Mouse (Mus musculus) left cerebral cortex, postnatal 10 days (tissue): ENCODE data around the gene Gm20388. TPM values are rescaled to one million over a fixed set of nuclear protein-coding genes. Genes with fewer than 3 reads are reported as not detected.

Experiments
- DNase-seq, 2 experiments: peaks; one replicate each; pipeline ENCODE4 v3.0.0; 2021 to 2022; ENCODE audit warnings: low spot score in 2 of 2, mixed read lengths in 1 of 2; ENCODE audit errors: extremely low spot score in 1 of 2
- intact Hi-C: fragments of 180-260 bp; cut with DNase I; formaldehyde crosslinking; loops from one replicate; pipeline ENCODE4 v1.15.1; 2025
- total RNA-seq, 2 experiments: library from RNA; stranded (reverse); gene quantifications; 2 replicates each; pipeline ENCODE4 v1.2.3; 2021

Gene Gm20388
- total RNA-seq, 2 experiments from 2014 or later: 4.4 to 9.0 TPM

DNA sequence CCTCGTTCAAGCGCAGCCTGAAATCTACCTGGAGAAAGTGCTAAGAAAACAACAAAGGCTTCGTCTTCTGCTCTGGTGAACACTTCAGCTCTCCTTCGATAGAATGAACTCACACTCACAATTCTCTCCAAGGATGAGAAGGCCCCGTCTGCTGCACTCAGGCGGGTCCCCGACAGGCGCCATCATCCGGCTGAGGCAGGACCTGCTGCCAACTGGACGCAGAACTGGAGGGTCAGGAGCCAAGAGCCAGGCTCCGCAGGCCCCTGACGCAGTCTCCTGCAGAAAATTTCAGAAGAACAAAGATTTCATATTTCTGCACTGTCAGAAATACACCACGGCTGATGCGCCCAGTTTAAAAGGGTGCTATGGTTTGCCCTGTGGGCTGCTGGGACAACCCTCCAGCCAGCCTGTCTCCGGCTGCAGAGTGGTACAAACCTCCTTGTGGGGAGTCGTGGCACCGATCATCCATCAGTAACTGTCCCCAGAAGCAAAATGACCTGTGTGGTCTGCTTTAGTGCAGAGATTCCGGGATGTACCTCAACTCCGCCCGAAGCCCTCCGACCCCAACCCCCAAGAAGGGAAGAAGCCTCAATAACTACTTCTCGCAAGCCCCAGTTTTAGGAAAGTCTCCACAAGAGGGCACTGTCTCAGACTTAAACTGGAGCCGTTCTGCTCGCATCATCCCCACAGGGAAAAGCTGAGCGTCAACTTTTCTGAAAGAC is 3732.8 kb downstream of the Gm20388 start:
- intact Hi-C loops: no loop called here
- DNase-seq: peak; percentile 59 to 62

- DNase-seq: no peak
- intact Hi-C loops: no loop called here
Measured at GRCm38 (mm10) chr8:123645229-123645628, 3734.6 kb downstream of the Gm20388 start.

DNA sequence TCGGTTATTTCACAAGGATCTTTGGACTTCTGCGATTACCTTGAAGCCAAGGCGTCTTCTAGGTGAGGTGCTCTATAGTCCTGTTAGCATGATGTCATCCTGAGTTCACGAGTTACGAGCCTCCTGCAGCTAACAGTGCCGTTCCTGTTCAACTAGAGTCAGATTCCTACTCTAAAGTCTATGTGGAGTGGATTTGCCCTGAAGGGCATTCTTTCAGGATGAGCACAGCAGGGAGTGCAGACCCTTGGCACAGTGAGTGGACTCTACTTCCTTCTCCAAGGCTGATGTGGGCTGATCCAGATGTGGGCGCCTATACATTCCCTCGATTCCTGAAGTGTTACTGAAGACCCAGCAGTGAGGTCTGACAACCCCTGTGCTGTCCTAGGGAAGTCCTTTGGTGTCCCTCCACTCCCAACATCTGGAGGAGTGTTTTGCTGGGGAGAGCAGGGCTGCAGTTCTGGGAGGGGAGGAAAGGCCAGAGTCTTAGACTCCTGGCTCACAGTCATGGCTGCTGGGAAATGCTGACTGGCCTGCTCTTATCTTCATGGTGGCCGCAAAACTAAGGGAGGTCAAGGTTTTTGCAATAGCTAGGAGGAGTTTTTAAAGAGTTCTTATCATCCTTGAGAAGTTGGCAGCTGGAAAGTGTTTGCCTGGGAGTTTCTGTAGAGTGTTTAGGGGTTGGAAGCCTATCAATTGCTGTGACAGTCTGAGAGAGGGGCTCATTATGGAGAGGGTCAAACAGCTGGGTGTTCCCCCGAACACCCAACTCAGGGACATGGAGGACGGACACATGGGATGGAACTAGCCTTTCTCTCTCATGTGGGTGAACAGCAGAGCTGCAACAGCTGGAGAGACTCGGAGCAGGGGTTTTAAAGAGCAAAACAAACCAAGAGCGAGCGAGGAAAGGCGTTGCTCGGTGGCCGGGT is 3737.9 kb downstream of the Gm20388 start:
- no peak for DNase-seq
- intact Hi-C loops: no loop called here

- no peak for DNase-seq
- intact Hi-C loops: no loop called here
Measured at GRCm38 (mm10) chr8:123649483-123649882, 3738.8 kb downstream of the Gm20388 start.

DNA sequence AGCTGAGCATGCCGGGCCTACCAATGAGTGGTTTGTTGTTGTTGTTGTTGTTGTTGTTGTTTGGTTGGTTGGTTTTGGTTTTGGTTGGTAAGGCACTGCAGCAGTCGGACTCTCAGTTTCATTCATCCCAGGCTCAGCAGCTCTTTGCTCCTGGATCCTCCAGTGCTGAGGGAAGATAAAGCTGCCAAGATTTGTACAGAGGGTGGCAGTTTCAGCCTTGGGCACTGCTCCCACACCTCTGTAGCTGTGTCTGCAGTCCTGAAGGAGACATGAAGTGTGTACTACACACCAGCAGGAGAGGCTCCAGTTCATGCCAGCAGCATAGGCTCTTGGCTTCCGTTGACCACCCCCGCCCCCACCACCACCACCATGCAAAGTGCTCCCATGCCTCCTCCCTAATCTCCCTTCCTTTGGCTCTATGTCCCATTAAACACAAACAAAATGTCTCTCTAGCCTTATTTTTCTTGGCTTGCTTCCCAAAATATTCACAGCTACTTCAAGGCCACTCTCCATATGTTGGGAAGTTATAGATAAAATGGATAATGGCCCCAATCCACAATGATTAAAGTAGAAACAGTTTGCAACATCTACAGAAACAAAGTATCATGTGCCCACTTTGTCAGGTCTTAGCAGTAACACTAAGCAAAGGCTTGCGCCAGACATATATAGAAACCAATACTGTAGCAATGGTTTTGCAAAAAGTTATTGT is 3740.9 kb downstream of the Gm20388 start:
- no peak for DNase-seq
- intact Hi-C loops: loop anchor here (2.0 to 5.0 kb wide), 3 partner anchors 76 to 133 kb away; no protein-coding TSS in a partner anchor

GRCm38 (mm10) chr8:123652641-123653040 is 3742.0 kb downstream of the Gm20388 start:
- intact Hi-C loops: loop anchor here (2.0 to 5.0 kb wide), 3 partner anchors 75 to 132 kb away; no protein-coding TSS in a partner anchor
- no peak for DNase-seq

DNA sequence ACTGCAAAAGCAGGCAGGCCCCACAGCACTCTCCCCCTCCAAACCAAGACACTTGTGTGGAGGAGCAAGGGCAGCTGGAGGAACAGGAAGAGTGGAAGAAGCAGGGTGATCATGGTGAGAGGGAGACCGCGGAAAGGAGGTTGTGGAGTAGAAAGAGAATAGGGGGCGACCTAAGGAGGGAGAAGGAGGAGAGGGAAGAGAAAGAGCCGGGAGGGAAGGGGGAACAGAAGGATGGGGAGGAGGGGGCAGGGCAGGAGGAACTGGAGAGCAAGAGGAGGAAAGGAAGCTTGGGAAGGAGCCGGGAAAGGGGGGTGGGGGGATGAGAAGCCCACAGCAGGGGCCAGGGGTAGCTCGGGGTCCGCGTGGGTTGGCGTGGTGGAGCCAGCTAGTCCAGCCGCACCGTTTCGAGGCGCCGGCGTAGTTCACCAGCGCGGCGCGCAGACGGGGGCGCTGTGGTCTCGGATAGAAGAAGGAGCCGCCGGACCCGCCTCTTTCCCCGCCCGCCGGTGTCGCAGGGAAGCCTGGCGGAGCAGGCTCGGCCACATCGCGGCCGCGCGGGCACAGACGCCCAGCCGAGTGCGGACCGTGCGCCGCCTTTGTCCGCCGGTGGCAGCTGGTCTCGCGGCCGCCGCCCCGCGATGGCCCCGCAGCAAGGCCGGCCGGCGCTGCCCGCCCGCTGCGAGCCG is 3742.8 kb downstream of the Gm20388 start, which contains the start of gene Rhou:
Gene Rhou (plus strand): TSS at position 622 of the 686 bp plus-strand sequence.
- DNase-seq: peak; percentile 90 to 96
- intact Hi-C loops: loop anchor here (2.0 to 5.0 kb wide), 3 partner anchors 74 to 131 kb away; no protein-coding TSS in a partner anchor

DNA sequence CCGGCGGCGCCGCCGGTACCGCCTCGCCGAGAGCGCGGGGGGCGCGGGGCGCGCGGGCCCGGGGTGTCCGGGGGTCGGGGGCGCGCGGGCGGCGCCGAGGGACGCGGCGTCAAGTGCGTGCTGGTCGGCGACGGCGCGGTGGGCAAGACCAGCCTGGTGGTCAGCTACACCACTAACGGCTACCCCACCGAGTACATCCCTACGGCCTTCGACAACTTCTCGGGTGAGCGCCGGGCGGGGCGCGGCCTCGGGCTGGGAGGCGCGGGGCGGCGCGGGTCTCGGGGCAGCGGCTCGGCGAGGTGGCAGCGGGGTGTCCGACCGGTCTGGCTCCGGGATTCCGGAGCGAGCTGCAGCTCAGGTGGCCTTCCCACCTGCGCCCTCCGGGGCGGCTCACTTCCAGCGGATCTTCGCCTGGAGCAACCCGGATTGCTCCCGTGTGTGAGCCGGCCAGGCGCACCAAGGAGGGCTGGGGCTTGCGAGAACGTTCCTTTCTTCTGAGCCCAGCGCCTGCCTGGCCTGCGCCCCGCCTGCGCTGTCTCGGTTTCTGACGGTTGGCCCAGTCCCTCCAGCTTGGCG is 3743.4 kb downstream of the Gm20388 start:
- peak in 1 of 2 experiments; percentile 64 for DNase-seq
- intact Hi-C loops: loop anchor here (2.0 to 5.0 kb wide), 3 partner anchors 73 to 131 kb away; no protein-coding TSS in a partner anchor

DNA sequence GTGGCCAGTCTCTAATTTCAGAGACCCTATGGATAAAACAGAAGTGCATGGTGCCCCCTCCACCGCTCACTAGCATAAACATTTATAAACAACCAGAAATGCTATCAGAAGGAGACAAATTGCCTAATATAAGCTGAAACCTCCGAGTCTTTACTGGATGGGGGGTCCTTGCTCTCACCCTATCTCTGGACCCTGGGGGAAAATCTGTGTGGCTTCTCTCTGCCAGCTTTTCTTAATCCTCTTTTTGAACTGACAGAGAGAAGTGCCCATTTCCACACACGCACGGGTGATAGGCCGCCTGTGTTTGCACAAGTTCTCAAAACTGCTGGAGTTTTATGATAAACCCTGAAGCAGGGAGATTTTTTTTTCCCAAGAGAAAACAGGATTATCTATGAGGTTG is 3744.1 kb downstream of the Gm20388 start:
- DNase-seq: no peak
- intact Hi-C loops: loop anchor here (5.0 kb wide), 2 partner anchors 73 to 113 kb away; no protein-coding TSS in a partner anchor

- intact Hi-C loops: no loop called here
- no peak for DNase-seq
Measured at GRCm38 (mm10) chr8:123655351-123655779, 3744.7 kb downstream of the Gm20388 start.

- intact Hi-C loops: no loop called here
- DNase-seq: no peak
Measured at GRCm38 (mm10) chr8:123657826-123658225, 3747.2 kb downstream of the Gm20388 start.

- intact Hi-C loops: no loop called here
Measured at GRCm38 (mm10) chr8:123659469-123660057, 3748.9 kb downstream of the Gm20388 start.

DNA sequence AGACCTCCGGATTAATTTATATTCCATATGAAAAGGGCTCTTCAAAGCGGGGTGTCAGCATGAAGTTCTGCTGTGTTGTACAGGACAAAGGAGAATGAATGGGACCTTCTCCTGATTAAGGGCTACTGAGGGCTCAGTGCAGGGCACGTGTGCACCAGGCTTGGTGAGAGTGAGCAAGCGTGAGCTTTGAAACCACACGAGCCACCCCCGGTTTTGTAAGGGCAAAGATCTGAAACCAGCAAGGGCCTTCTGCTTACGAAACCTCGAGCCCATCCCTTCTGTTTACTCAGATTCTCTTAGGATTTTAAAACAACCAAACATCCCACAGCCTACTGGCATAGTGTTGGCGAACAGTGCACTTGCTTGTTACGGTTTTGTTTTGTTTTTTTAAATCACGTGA is 3750.9 kb downstream of the Gm20388 start:
- DNase-seq: no peak
- intact Hi-C loops: no loop called here

More at GRCm38 (mm10) chr8:123659469-123660057, 3748.9 kb downstream of the Gm20388 start:
- DNase-seq: no peak

- intact Hi-C loops: no loop called here
- DNase-seq: no peak
Measured at GRCm38 (mm10) chr8:123665580-123665979, 3754.9 kb downstream of the Gm20388 start.

DNA sequence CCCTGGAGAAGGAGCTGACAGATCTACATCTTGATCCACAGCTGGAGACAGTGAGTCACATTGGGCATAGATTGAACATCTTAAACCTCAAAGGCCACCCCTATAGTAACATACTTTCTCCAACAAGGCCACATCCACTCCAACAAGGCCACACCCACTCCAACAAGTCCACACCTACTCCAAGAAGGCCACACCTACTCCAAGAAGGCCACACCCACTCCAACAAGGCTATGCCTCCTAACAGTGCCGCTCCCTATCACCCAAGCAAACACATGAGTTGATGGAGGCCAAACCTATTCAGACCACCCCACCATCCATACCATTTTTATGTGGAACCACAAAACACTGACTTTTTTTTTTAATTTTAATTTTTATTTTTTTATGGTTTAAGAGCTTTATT is 3756.2 kb downstream of the Gm20388 start:
- DNase-seq: no peak
- intact Hi-C loops: no loop called here

DNA sequence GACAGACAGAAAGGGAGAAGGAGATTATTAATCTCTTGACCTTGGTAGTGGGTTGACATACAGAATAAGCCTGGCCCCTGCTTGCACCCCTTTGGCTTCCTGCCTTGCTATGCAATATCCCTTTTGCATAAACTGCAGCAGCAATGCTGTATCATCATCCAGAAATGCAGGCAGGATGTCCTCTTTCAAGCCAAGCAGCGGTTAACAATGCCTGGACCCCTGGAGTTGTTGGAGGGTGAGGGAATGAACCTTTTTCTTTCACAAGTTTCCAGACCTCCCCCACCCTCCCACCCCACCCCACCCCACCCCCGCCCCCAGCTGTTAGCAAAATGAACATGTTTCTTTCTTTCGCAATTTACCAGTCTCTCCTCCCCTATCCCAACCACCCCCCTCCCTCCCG is 3758.0 kb downstream of the Gm20388 start:
- DNase-seq: no peak
- intact Hi-C loops: no loop called here

GRCm38 (mm10) chr8:123670766-123671165 is 3760.1 kb downstream of the Gm20388 start:
- intact Hi-C loops: no loop called here
- DNase-seq: no peak

DNA sequence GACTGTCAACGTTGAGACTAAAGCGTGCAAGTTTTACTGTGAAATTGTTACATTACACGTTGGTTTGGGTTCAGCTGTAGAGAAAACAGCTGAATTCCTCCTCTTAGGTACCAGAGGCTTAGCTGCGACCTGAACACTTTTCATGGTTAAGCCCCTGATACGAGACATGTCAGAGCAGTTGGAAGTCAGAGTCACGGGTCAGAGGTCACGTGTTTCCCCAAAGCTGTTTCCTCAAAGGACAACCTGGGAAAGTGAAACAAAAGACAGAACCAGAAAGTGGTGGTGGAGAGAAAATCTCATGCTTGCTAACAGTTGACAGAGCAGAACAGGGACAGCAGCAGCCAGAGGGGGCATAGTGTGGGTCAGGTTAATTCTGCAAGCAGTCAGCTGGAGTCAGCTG is 3760.8 kb downstream of the Gm20388 start:
- intact Hi-C loops: no loop called here
- DNase-seq: no peak
